Mouse (Mus musculus): ENCODE data around the gene Clcf1. TPM values are rescaled to one million over a fixed set of nuclear protein-coding genes. Genes with fewer than 3 reads are reported as not detected.

Clcf1 gene
- total and polyA plus RNA-seq, 3 experiments = 0.42 to 2.3 TPM; not detected in 1

- H3K36me3 ChIP-seq (ENCODE audit: control insufficient read depth in 1 of 2, insufficient read depth in 2 of 2, low read length in 2 of 2) = peaks cover 6 to 24% of the 10 kb centered on the region in 2 experiments; a peak in 3 of 4 replicates
- no peak for DNase-seq (ENCODE audit: low read depth, low spot score)
- no peak overlapping the region for H3K27ac ChIP-seq (ENCODE audit: control insufficient read depth, low read depth, low read length)
- no peaks in the 10 kb centered on the region for H3K9me3 ChIP-seq (replicated peaks; ENCODE audit: insufficient read depth, low read length)
- TF ChIP-seq CHD2 (IDR thresholded peaks at IDR 0.05; ENCODE audit: low read length) (no peak), ZMIZ1 (IDR thresholded peaks at IDR 0.05; ENCODE audit: low read depth, low read length) (no peak), USF1 (IDR thresholded peaks at IDR 0.05; ENCODE audit: low read depth, low read length) (no peak), KAT2A (conservative IDR thresholded peaks at IDR 0.05; ENCODE audit: low read depth, low read length) (no peak), GATA1 (IDR thresholded peaks at IDR 0.05; ENCODE audit: low read depth, low read length) (no peak), MAFK (IDR thresholded peaks at IDR 0.05; ENCODE audit: borderline replicate concordance, low read depth, low read length) (0 out of 2 replicates have a peak, but pooled peaks have one; percentile 50), POLR2AphosphoS5 (IDR thresholded peaks at IDR 0.05; ENCODE audit: borderline replicate concordance, low read depth, low read length) (no peak)
- no peak overlapping the region for H3K9ac ChIP-seq (ENCODE audit: control insufficient read depth, low read depth, low read length, poor library complexity, severe bottlenecking)
- no peak overlapping the region for H3K4me3 ChIP-seq (ENCODE audit: control insufficient read depth in 1 of 2, insufficient read depth in 1 of 2, low read depth in 2 of 2, low read length in 2 of 2)
- peaks cover 37% of the 10 kb centered on the region for H3K79me2 ChIP-seq (ENCODE audit: control insufficient read depth, insufficient read depth, low read length, poor library complexity)
- H3K27me3 ChIP-seq (ENCODE audit: control insufficient read depth in 1 of 2, insufficient read depth in 2 of 2, low read length in 2 of 2) = no peaks in the 10 kb centered on the region
- H3K4me1 ChIP-seq (ENCODE audit: control insufficient read depth in 1 of 2, insufficient read depth in 2 of 2, low read length in 2 of 2) = peaks cover 6 to 32% of the 10 kb centered on the region in 2 experiments
Measured at GRCm38 (mm10) chr19:4197180-4197579, 16.9 kb upstream of the Clcf1 start.

GRCm38 (mm10) chr19:4201291-4201909, 12.6 kb upstream of the Clcf1 start, which contains the start of gene Rad9a:
Gene Rad9a (minus strand): TSS chr19:4201662.
- H3K9ac ChIP-seq (ENCODE audit: control insufficient read depth, low read depth, low read length, poor library complexity, severe bottlenecking) = peak within 1 kb of the TSS; percentile 86
- H3K36me3 ChIP-seq (ENCODE audit: control insufficient read depth in 1 of 2, insufficient read depth in 2 of 2, low read length in 2 of 2) = peaks cover 0 to 23% of the 10 kb centered on the region in 2 experiments; a peak in 3 of 4 replicates
- H3K4me3 ChIP-seq (ENCODE audit: control insufficient read depth in 1 of 2, insufficient read depth in 1 of 2, low read depth in 2 of 2, low read length in 2 of 2) = peak within 1 kb of the TSS; percentile 72 to 82
- no peaks in the 10 kb centered on the region for H3K9me3 ChIP-seq (replicated peaks; ENCODE audit: insufficient read depth, low read length)
- peak; percentile 99 for DNase-seq (ENCODE audit: low read depth, low spot score)
- H3K27ac ChIP-seq (ENCODE audit: control insufficient read depth, low read depth, low read length) = peak within 1 kb of the TSS; percentile 90
- peaks cover 16% of the 10 kb centered on the region for H3K79me2 ChIP-seq (ENCODE audit: control insufficient read depth, insufficient read depth, low read length, poor library complexity)
- no peaks in the 10 kb centered on the region for H3K27me3 ChIP-seq (ENCODE audit: control insufficient read depth in 1 of 2, insufficient read depth in 2 of 2, low read length in 2 of 2)
- H3K4me1 ChIP-seq (ENCODE audit: control insufficient read depth in 1 of 2, insufficient read depth in 2 of 2, low read length in 2 of 2) = peaks cover 6 to 34% of the 10 kb centered on the region in 2 experiments
- TF ChIP-seq JUND (IDR thresholded peaks at IDR 0.05; ENCODE audit: low read depth, low read length) (no peak), MAX (IDR thresholded peaks at IDR 0.05; ENCODE audit: low read length) (peak; percentile 98), USF1 (IDR thresholded peaks at IDR 0.05; ENCODE audit: low read depth, low read length) (peak; percentile 98), NRF1 (IDR thresholded peaks at IDR 0.05; ENCODE audit: insufficient read depth, low read depth, low read length, poor library complexity, severe bottlenecking) (peak; percentile 37; the same call in 1 of the 2 replicates), POLR2A (IDR thresholded peaks at IDR 0.05; ENCODE audit: control insufficient read depth in 1 of 2, insufficient read depth in 1 of 2, low read depth in 1 of 2, low read length in 2 of 2, poor library complexity in 1 of 2) (peak; percentile 81 to 97), HCFC1 (IDR thresholded peaks at IDR 0.05; ENCODE audit: low read depth, low read length) (peak; percentile 79), ZMIZ1 (IDR thresholded peaks at IDR 0.05; ENCODE audit: low read depth, low read length) (peak; percentile 82; the same call in 1 of the 2 replicates), UBTF (IDR thresholded peaks at IDR 0.05; ENCODE audit: borderline replicate concordance, insufficient read depth, low read depth, low read length) (no peak), TCF12 (IDR thresholded peaks at IDR 0.05; ENCODE audit: low read depth, low read length) (peak; percentile 13), EP300 (IDR thresholded peaks at IDR 0.05; ENCODE audit: low read depth in 1 of 2, low read length in 2 of 2) (no peak), BHLHE40 (IDR thresholded peaks at IDR 0.05; ENCODE audit: borderline replicate concordance, low read depth, low read length) (peak; percentile 97), ZKSCAN1 (IDR thresholded peaks at IDR 0.05; ENCODE audit: low read depth, low read length) (no peak), MYB (IDR thresholded peaks at IDR 0.05; ENCODE audit: low read depth, low read length) (peak; percentile 58; the same call in 1 of the 2 replicates), CHD1 (IDR thresholded peaks at IDR 0.05; ENCODE audit: low read depth, low read length) (no peak), RAD21 (IDR thresholded peaks at IDR 0.05; ENCODE audit: low read depth, low read length) (no peak), POLR2AphosphoS5 (IDR thresholded peaks at IDR 0.05; ENCODE audit: borderline replicate concordance, low read depth, low read length) (0 out of 2 replicates have a peak, but pooled peaks have one; percentile 61), ETS1 (IDR thresholded peaks at IDR 0.05; ENCODE audit: low read depth, low read length) (peak; percentile 75), CTCF (IDR thresholded peaks at IDR 0.05 in 2 of 3, conservative IDR thresholded peaks at IDR 0.05 in 1 of 3; ENCODE audit: control insufficient read depth in 1 of 3, insufficient read depth in 1 of 3, low read depth in 2 of 3, low read length in 3 of 3, poor library complexity in 1 of 3, severe bottlenecking in 1 of 3) (no peak), NELFE (IDR thresholded peaks at IDR 0.05; ENCODE audit: low read depth, low read length) (peak; percentile 86), E2F4 (IDR thresholded peaks at IDR 0.05; ENCODE audit: borderline replicate concordance, low read depth, low read length) (peak; percentile 78; the same call in 1 of the 2 replicates), MXI1 (IDR thresholded peaks at IDR 0.05; ENCODE audit: low read depth, low read length) (peak; percentile 89), ELF1 (IDR thresholded peaks at IDR 0.05; ENCODE audit: low read depth, low read length) (0 out of 2 replicates have a peak, but pooled peaks have one; percentile 14), MAZ (IDR thresholded peaks at IDR 0.05; ENCODE audit: low read depth, low read length) (peak; percentile 69; the same call in 1 of the 2 replicates), KAT2A (conservative IDR thresholded peaks at IDR 0.05; ENCODE audit: low read depth, low read length) (peak; percentile 50; the same call in 1 of the 2 replicates), MEF2A (IDR thresholded peaks at IDR 0.05; ENCODE audit: extremely low read depth, insufficient replicate concordance, low read depth, low read length, poor library complexity, severe bottlenecking) (no peak), ZC3H11A (IDR thresholded peaks at IDR 0.05; ENCODE audit: low read depth, low read length) (no peak)

Data from MEL (cell line).